Mouse (Mus musculus): ENCODE data around the gene 4931414P19Rik.

The 4931414P19Rik gene

GRCm38 (mm10) chr14:54605752-54606321 is at the start of gene 4931414P19Rik:
Gene 4931414P19Rik, minus strand, starts transcription at chr14:54605993.
- peak; percentile 70 to 71 for DNase-seq (ENCODE audit: low spot score in 2 of 2)

- peak; percentile 82 to 83 for DNase-seq (ENCODE audit: low spot score in 2 of 2)
Observed at GRCm38 (mm10) chr14:54653496-54653895, 47.7 kb upstream of the 4931414P19Rik start.

- no peak for DNase-seq (ENCODE audit: low spot score in 2 of 2)
Observed at GRCm38 (mm10) chr14:54652787-54653186, 47.0 kb upstream of the 4931414P19Rik start.

- DNase-seq (ENCODE audit: low spot score in 2 of 2): no peak
Observed at GRCm38 (mm10) chr14:54651556-54651955, 45.8 kb upstream of the 4931414P19Rik start.

- peak; percentile 75 to 89 for DNase-seq (ENCODE audit: low spot score in 2 of 2)
Observed at GRCm38 (mm10) chr14:54650621-54651454, 45.0 kb upstream of the 4931414P19Rik start.

GRCm38 (mm10) chr14:54647900-54648299 is 42.1 kb upstream of the 4931414P19Rik start:
- DNase-seq (ENCODE audit: low spot score in 2 of 2): no peak

- DNase-seq (ENCODE audit: low spot score in 2 of 2): no peak
Observed at GRCm38 (mm10) chr14:54646898-54647636, 41.3 kb upstream of the 4931414P19Rik start.

GRCm38 (mm10) chr14:54646455-54646854 is 40.7 kb upstream of the 4931414P19Rik start:
- no peak for DNase-seq (ENCODE audit: low spot score in 2 of 2)

- DNase-seq (ENCODE audit: low spot score in 2 of 2): no peak
Observed at GRCm38 (mm10) chr14:54644294-54644693, 38.5 kb upstream of the 4931414P19Rik start.

GRCm38 (mm10) chr14:54643011-54643410 is 37.2 kb upstream of the 4931414P19Rik start:
- DNase-seq (ENCODE audit: low spot score in 2 of 2): no peak

- no peak for DNase-seq (ENCODE audit: low spot score in 2 of 2)
Observed at GRCm38 (mm10) chr14:54642224-54642944, 36.6 kb upstream of the 4931414P19Rik start.

- DNase-seq (ENCODE audit: low spot score in 2 of 2): peak; percentile 89 to 90
Observed at GRCm38 (mm10) chr14:54641305-54641969, 35.6 kb upstream of the 4931414P19Rik start, which contains the start of gene Cdh24. Gene Cdh24, minus strand, starts transcription at chr14:54641364.

GRCm38 (mm10) chr14:54640946-54641304 is 35.1 kb upstream of the 4931414P19Rik start, which contains the start of gene Gm17606:
Gene Gm17606, plus strand, starts transcription at chr14:54640952.
- no peak for DNase-seq (ENCODE audit: low spot score in 2 of 2)

GRCm38 (mm10) chr14:54640121-54640520 is 34.3 kb upstream of the 4931414P19Rik start:
- no peak for DNase-seq (ENCODE audit: low spot score in 2 of 2)

- peak in 1 of 2 experiments; percentile 31 for DNase-seq (ENCODE audit: low spot score in 2 of 2)
Observed at GRCm38 (mm10) chr14:54638210-54638609, 32.4 kb upstream of the 4931414P19Rik start.

GRCm38 (mm10) chr14:54636954-54637353 is 31.2 kb upstream of the 4931414P19Rik start:
- no peak for DNase-seq (ENCODE audit: low spot score in 2 of 2)

GRCm38 (mm10) chr14:54634182-54634581 is 28.4 kb upstream of the 4931414P19Rik start:
- DNase-seq (ENCODE audit: low spot score in 2 of 2): no peak

GRCm38 (mm10) chr14:54632252-54632651 is 26.5 kb upstream of the 4931414P19Rik start:
- DNase-seq (ENCODE audit: low spot score in 2 of 2): no peak

GRCm38 (mm10) chr14:54631240-54631599 is 25.4 kb upstream of the 4931414P19Rik start:
- DNase-seq (ENCODE audit: low spot score in 2 of 2): no peak

- no peak for DNase-seq (ENCODE audit: low spot score in 2 of 2)
Observed at GRCm38 (mm10) chr14:54630583-54631239, 24.9 kb upstream of the 4931414P19Rik start.

- no peak for DNase-seq (ENCODE audit: low spot score in 2 of 2)
Observed at GRCm38 (mm10) chr14:54629797-54630196, 24.0 kb upstream of the 4931414P19Rik start.
